Mouse (Mus musculus) hindbrain, embryonic 13.5 days (tissue): ENCODE measurements around the gene Itpkc. TPM values are rescaled to one million over a fixed set of nuclear protein-coding genes. Genes with fewer than 3 reads are reported as not detected.

ENCODE experiments used
- ATAC-seq: fragments of 200-750 bp; cut with Nextera tagmentation; 2 replicates; pipeline ENCODE4 v1.8.0; 2017; ENCODE audit warnings: moderate TSS enrichment; ENCODE audit not compliant: low FRiP score
- H3K27ac ChIP-seq: fragments of 300-500 bp; sonication (generic); 2 replicates; pipeline ENCODE4 v1.5.1; 2015; ENCODE audit warnings: inconsistent platforms, mild to moderate bottlenecking, moderate library complexity
- H3K27me3 ChIP-seq: fragments of 300-500 bp; sonication (generic); 2 replicates; pipeline ENCODE4 v1.6.1; 2015; ENCODE audit warnings: mild to moderate bottlenecking, inconsistent platforms
- H3K36me3 ChIP-seq: fragments of 300-500 bp; sonication (generic); 2 replicates; pipeline ENCODE4 v1.6.1; 2015; ENCODE audit warnings: mild to moderate bottlenecking, inconsistent platforms
- H3K4me1 ChIP-seq: fragments of 300-500 bp; sonication (generic); replicated peaks from 2 replicates; pipeline ENCODE4 v1.6.1; 2015; ENCODE audit warnings: inconsistent platforms
- H3K4me2 ChIP-seq: fragments of 300-500 bp; sonication (generic); 2 replicates; pipeline ENCODE4 v1.6.1; 2015; ENCODE audit warnings: inconsistent platforms, mild to moderate bottlenecking, moderate library complexity
- H3K4me3 ChIP-seq: fragments of 300-500 bp; sonication (generic); 2 replicates; pipeline ENCODE4 v1.5.1; 2015; ENCODE audit warnings: mild to moderate bottlenecking, inconsistent platforms
- H3K9ac ChIP-seq: fragments of 300-500 bp; sonication (generic); 2 replicates; pipeline ENCODE4 v1.6.1; 2015; ENCODE audit warnings: mild to moderate bottlenecking, inconsistent platforms
- H3K9me3 ChIP-seq: fragments of 300-500 bp; sonication (generic); 2 replicates; pipeline ENCODE4 v1.6.1; 2016; ENCODE audit warnings: inconsistent platforms
- WGBS: fragments of 180-500 bp; shearing (Covaris S2); methylation state at CpG from one replicate; pipeline ENCODE4 v1.1.7; 2015; 5-methylcytosine and 5-hydroxymethylcytosine counted together
- polyA plus RNA-seq: library from polyadenylated mRNA; unstranded; fragments of >200 nt; fragmentation: Nextera tagmentation; extraction: Ambion mirVana; gene quantifications from 2 replicates; pipeline ENCODE4 v1.2.1, GENCODE M21; 2015

Itpkc gene
- polyA plus RNA-seq, 1 experiment from 2014 or later = 6.5 TPM

DNA sequence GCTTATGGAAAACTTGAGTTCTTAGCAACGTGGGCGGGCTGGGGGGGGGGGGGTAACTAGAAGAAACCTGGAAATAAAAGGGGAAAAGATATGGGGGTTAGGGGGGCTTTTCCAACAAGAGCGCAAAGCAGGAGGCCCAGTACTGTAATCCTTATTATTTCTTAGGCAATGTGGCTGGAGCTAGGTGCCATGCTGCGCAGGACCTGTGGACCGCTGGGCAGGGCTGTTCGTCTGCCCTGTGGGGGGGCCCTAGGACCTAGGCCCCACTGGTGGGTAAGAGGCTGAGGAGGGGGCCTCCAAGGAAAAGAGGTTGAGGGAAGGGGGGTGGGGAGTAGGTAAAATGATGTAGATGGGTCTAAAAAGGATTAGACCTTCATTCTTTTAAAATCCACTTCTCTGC lies 4.8 kb upstream of the Itpkc start:
- peak; percentile 46 for ATAC-seq
- Histone ChIP-seq H3K36me3 (peaks cover 10% of the 10 kb centered on the region), H3K9ac (peak overlapping the region; percentile 72), H3K27ac (peak overlapping the region; percentile 90), H3K27me3 (no peaks in the 10 kb centered on the region), H3K9me3 (no peaks in the 10 kb centered on the region), H3K4me2 (peak overlapping the region; percentile 81), H3K4me1 (peaks cover 29% of the 10 kb centered on the region), H3K4me3 (peak overlapping the region; percentile 54)
- 2% methylated on average over 6 of the region's 6 CpGs for WGBS

DNA sequence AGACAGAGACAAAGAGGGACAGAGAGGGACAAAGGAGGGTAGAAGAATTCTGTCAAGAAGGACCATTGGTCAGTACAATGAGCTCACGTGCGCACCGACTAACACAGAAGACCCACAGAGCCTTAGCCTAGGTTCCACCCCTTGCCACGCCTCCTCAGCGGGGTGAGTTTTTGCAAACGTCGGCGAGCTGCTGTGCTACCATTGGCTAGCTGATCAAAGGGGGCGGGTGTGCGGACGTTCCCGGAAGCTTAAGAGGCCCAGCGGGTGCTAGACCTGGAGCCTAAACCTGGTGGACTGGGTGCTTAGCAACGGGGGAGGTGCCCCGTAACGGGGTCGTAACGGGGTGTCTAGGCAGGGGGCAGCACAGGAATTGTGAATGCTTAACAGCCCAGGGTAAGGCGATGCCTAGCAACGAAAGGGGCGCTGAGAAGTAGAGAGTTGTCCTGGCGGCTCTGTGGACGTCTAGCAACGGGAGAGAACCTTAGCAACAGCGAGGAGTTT lies 4.4 kb upstream of the Itpkc start, which contains the start of gene Coq8b:
Coq8b (plus strand) TSS at position 243 of the 501 bp plus-strand sequence.
- peak; percentile 93 for ATAC-seq
- peaks cover 30% of the 10 kb centered on the region for H3K4me1 ChIP-seq
- under 1% methylated on average over 25 of the region's 25 CpGs for WGBS
- H3K4me2 ChIP-seq = peak within 1 kb of the TSS; percentile 81
- H3K36me3 ChIP-seq = peaks cover 10% of the 10 kb centered on the region
- peak within 1 kb of the TSS; percentile 90 for H3K27ac ChIP-seq
- peak within 1 kb of the TSS; percentile 54 for H3K4me3 ChIP-seq
- H3K9ac ChIP-seq = peak within 1 kb of the TSS; percentile 72
- no peaks in the 10 kb centered on the region for H3K9me3 ChIP-seq
- no peaks in the 10 kb centered on the region for H3K27me3 ChIP-seq

DNA sequence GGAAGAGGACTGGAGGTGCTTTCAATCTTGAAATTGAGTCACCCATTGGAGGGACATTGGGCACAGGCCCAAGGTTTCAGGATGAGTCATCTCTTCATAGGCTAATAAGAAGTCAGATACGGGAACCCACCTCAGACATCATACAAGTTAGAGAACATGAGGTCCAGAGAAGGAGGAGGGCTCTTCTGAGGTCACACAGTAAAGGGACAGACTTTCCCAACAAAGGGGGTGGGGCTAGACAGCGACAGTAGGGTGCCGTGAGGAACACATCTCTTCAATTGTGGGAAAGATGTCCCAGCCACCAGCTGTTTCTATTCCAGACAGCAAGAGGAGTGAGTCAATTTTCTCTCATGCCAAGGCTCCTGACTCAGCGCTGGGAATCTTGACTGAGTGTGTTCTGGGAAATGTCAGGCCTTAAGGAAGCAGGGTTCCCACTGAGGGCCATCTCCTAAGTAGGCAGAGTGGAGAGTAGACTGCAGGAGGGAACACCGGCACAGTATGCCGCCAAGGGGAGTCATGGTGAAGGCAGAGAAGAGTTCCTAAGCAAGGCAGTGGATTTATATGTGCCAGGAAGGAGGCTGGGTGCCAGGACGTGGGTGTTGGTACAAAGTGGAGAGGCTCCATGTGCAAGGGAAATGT lies 3.4 kb upstream of the Itpkc start:
- Histone ChIP-seq H3K36me3 (0 out of 2 replicates have a peak, but pooled peaks cover 2% of the 10 kb centered on the region), H3K4me2 (no peak overlapping the region), H3K27ac (peak overlapping the region; percentile 90), H3K9me3 (no peaks in the 10 kb centered on the region), H3K27me3 (no peaks in the 10 kb centered on the region), H3K4me3 (no peak overlapping the region), H3K9ac (no peak overlapping the region), H3K4me1 (peaks cover 40% of the 10 kb centered on the region)
- no peak for ATAC-seq
- 74% methylated on average over 7 of the region's 7 CpGs for WGBS

DNA sequence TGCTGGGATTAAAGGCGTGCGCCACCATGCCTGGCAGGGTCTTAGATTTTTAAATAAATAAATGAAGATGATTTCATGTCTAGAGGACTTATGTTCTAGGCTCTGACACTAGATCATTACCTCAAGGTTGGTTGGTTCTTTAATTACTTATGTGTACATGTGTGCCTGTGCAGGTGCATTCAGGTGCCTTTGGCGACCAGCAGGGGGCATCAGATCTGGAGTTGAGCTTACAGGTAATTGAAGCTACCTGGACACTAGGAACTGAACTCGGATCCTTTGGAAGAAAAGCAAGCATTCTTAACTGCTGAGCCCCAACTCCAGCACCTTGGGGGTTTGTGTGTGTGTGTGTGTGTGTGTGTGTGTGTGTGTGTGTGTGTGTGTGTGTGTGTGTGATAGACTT lies 2.3 kb upstream of the Itpkc start:
- H3K27ac ChIP-seq = no peak overlapping the region
- no peak overlapping the region for H3K4me3 ChIP-seq
- H3K9ac ChIP-seq = no peak overlapping the region
- H3K4me1 ChIP-seq = peaks cover 50% of the 10 kb centered on the region
- no peaks in the 10 kb centered on the region for H3K9me3 ChIP-seq
- 81% methylated on average over 4 of the region's 4 CpGs for WGBS
- no peak overlapping the region for H3K4me2 ChIP-seq
- H3K36me3 ChIP-seq = 0 out of 2 replicates have a peak, but pooled peaks cover 2% of the 10 kb centered on the region
- no peak for ATAC-seq
- H3K27me3 ChIP-seq = no peaks in the 10 kb centered on the region

DNA sequence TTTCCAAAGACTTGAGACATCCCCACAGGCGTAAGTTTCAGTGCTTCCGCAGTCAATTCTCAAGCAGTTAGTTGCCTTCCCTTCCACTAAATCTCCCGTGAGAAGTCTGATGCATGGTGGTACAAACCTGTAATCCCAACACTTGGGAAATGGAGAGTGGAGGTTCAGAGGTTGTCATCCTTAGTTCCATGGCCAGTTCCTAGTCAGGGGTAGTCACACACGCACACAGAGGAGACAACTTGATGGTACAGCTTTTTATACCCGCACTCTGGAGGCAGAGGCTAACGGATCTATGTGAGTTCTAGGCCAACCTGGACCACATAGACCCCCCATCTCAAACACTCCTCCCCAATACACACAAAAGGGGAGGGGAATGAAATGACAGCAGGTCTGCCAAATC lies 404 bp upstream of the Itpkc start:
- ATAC-seq = no peak; the same call in 1 of the 2 replicates
- Histone ChIP-seq H3K27ac (peak overlapping the region; percentile 84), H3K4me3 (peak overlapping the region; percentile 71), H3K4me2 (peak overlapping the region; percentile 99), H3K36me3 (peaks cover 5% of the 10 kb centered on the region; the same call in 1 of the 2 replicates), H3K9me3 (no peaks in the 10 kb centered on the region), H3K27me3 (no peaks in the 10 kb centered on the region), H3K9ac (peak overlapping the region; percentile 93), H3K4me1 (peaks cover 63% of the 10 kb centered on the region)
- 16% methylated on average over 6 of the region's 6 CpGs for whole genome bisulfite sequencing

DNA sequence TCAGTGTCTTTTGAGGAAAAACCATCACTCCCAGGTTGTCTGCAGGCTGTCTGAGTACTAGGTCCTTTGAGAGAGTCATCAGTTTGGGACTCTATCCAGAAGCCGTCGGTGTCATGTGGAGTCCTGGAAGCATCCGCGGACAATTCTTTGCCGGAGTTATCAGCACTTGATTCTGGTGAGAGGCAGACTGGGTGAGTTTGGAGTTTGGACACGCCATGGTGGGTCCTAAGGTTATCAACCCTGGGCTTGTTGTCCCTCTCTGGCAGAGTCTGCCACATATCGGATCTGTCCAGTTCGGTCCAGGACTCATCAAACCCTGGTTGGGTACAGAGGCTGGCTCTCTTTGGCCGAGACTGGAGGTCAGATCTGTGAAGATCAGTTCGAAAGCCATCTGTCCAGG lies 785 bp downstream of the Itpkc start:
- peak overlapping the region; percentile 99 for H3K4me2 ChIP-seq
- H3K27me3 ChIP-seq = no peaks in the 10 kb centered on the region
- H3K4me1 ChIP-seq = peaks cover 66% of the 10 kb centered on the region
- peak overlapping the region; percentile 71 for H3K4me3 ChIP-seq
- ATAC-seq = peak; percentile 2; the same call in 1 of the 2 replicates
- no peaks in the 10 kb centered on the region for H3K9me3 ChIP-seq
- peaks cover 7% of the 10 kb centered on the region; the same call in 1 of the 2 replicates for H3K36me3 ChIP-seq
- 2% methylated on average over 10 of the region's 10 CpGs for WGBS
- H3K27ac ChIP-seq = peak overlapping the region; percentile 84
- H3K9ac ChIP-seq = peak overlapping the region; percentile 93

DNA sequence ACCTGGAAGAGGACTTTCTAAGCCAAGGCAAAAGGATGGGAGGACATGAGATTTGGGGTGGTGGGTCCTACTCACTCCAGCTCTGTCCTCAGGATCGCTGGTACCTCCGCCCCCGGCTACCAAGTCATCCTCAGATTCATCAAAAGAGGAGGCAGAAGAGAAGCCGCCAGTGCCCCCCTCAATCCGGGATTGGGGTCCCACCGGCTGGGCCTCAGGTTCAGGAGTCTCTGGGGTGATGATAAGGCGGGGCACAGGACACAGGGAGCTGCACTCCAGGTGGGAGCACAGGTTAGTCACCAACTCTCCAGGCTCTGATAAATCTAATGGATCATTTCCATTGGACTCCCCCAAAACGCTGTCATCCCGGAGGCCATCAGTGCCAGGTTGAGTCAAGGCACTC lies 1.2 kb downstream of the Itpkc start:
- Histone ChIP-seq H3K4me2 (peak overlapping the region; percentile 99), H3K36me3 (peaks cover 7% of the 10 kb centered on the region; the same call in 1 of the 2 replicates), H3K4me1 (peaks cover 62% of the 10 kb centered on the region), H3K9me3 (no peaks in the 10 kb centered on the region), H3K9ac (peak overlapping the region; percentile 93), H3K27ac (peak overlapping the region; percentile 84; the same call in 1 of the 2 replicates), H3K4me3 (peak overlapping the region; percentile 71), H3K27me3 (no peaks in the 10 kb centered on the region)
- 31% methylated on average over 9 of the region's 9 CpGs for WGBS
- ATAC-seq = no peak

DNA sequence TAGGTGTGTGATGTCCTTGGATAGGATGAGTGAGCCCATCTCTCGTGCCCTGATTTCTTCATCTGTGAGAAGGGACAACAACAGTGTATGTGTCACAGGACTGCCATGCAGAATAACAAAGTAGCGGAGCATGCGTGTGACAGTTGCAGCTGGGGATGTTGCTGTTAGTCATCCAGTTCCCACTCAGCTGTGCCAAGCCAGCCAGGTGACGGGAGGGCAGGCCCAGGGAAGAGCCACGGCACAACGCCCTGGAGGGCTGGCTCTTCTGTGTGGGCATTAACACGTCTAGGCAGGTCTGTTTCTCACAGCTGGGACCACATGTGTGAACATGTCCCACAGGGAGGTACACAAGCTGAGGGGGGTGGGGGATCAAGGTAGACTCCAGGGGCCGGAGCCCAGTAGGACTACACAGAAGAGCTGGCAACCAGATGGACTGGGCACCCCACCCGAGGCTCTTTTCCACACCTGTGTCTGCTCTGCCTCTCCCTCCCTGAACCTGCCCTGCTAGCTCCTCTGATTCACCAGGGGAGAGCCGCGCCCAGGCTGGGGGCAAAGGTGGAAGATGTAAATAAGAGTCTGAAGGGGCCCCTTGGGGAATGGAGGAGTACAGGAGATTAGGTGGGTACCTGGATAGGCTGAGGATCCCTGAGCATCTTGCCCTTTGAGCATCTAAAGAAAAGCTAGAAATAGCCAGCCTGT lies 3.4 kb downstream of the Itpkc start:
- Histone ChIP-seq H3K4me3 (peak overlapping the region; percentile 71), H3K36me3 (peaks cover 9% of the 10 kb centered on the region), H3K27ac (no peak overlapping the region), H3K9me3 (no peaks in the 10 kb centered on the region), H3K4me1 (peaks cover 59% of the 10 kb centered on the region), H3K9ac (peak overlapping the region; percentile 93), H3K4me2 (peak overlapping the region; percentile 99), H3K27me3 (no peaks in the 10 kb centered on the region)
- 70% methylated on average over 11 of the region's 11 CpGs for WGBS
- no peak for ATAC-seq

DNA sequence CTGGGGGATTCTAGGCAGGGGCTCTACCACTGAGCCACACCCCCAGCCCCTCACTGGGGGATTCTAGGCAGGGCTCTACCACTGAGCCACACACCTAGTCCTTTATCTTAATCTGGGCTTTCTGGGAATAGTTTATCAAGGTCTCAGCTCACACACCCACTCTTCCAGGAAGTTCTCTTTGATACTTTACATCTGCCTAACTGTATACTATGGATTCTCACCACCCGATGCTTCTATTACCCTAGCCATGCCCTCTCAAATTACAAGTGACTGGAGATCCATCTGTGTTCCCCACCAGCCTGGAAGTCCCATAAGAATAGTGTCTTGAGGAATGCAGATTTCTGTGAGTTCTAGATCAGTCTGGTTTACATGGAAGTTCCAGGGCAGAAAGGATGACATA lies 5.9 kb downstream of the Itpkc start:
- Histone ChIP-seq H3K36me3 (peaks cover 28% of the 10 kb centered on the region), H3K9me3 (no peaks in the 10 kb centered on the region), H3K4me2 (no peak overlapping the region), H3K4me3 (no peak overlapping the region), H3K27ac (no peak overlapping the region), H3K4me1 (peaks cover 49% of the 10 kb centered on the region), H3K27me3 (no peaks in the 10 kb centered on the region), H3K9ac (no peak overlapping the region)
- ATAC-seq = no peak
- 91% methylated on average over 1 of the region's 1 CpGs for WGBS

DNA sequence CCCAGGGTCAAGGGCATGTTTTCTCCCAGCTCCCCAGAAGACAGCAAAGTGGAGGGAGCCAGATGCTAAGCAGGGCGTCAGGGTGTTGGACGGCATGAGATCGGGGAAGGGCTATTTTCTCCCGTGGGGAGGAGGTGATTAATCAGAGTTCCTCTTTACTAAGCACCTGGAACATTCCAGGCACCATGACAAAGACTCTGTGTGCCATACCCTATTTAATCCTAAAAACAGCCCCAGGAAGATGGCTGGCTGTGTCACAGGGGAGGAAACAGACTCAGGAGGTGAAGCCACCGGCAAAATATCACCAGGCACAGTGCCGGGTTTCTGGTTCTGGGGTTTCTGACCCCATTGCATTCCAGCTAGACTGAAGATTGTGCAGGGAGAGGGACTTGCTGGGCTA lies 6.5 kb downstream of the Itpkc start:
- Histone ChIP-seq H3K9me3 (no peaks in the 10 kb centered on the region), H3K4me3 (no peak overlapping the region), H3K36me3 (peaks cover 34% of the 10 kb centered on the region), H3K4me1 (peaks cover 43% of the 10 kb centered on the region), H3K4me2 (no peak overlapping the region), H3K27me3 (no peaks in the 10 kb centered on the region), H3K9ac (no peak overlapping the region), H3K27ac (no peak overlapping the region)
- 87% methylated on average over 6 of the region's 6 CpGs for WGBS
- no peak for ATAC-seq

DNA sequence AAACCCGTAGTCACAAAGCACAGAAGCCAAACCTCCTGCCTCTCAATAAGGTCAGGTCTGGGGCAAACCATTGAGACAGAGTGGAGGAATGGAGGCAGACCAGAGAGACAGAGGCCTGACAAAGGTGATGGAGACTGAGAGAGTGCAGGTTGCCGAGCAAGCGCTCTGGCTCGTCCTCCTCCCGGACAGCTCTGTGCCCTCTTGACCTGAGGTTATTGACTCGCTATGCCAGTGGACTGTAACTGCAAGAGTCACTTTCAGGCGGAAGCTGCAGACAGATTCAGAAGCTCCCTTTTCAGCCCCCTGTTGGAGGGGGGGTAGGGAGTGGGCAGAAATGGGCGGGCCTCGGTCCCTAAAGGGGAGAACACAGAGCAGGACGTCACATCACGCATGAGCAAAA lies 8.5 kb downstream of the Itpkc start:
- Histone ChIP-seq H3K27ac (no peak overlapping the region), H3K4me3 (no peak overlapping the region), H3K4me1 (peaks cover 23% of the 10 kb centered on the region), H3K9me3 (no peaks in the 10 kb centered on the region), H3K27me3 (no peaks in the 10 kb centered on the region), H3K4me2 (no peak overlapping the region), H3K9ac (no peak overlapping the region), H3K36me3 (peaks cover 51% of the 10 kb centered on the region)
- ATAC-seq = no peak
- WGBS = 57% methylated on average over 11 of the region's 11 CpGs

DNA sequence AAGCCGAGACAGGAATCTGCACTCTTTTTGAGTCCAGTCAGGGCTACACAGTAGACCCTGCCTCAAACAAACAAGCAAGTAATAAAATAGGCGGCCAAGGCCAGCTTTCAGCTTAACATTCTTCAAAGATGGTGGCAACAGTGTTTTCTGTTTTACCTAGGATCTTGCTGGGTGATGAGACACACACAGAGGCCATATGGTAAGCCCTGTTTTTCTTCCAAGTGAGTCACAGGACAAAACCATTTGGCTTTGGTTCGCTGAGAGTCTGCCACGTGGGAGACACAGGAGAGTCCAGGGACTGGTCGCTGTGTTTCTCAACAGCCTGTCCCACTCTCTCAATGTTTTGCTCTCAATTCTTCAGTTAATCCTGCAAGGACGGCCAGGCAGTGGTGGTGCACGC lies 9.9 kb downstream of the Itpkc start:
- Histone ChIP-seq H3K9ac (no peak overlapping the region), H3K27ac (no peak overlapping the region), H3K4me3 (no peak overlapping the region), H3K4me2 (no peak overlapping the region), H3K36me3 (peaks cover 59% of the 10 kb centered on the region), H3K4me1 (peaks cover 10% of the 10 kb centered on the region), H3K9me3 (no peaks in the 10 kb centered on the region), H3K27me3 (no peaks in the 10 kb centered on the region)
- WGBS = 90% methylated on average over 7 of the region's 7 CpGs
- ATAC-seq = no peak
